Mouse (Mus musculus) G1E (cell line): ENCODE data around the gene Hrh1.
"Not testable (repeated sequence)": the region's sequence is repeated elsewhere in the genome, so short reads cannot be mapped to it uniquely, and the experiment has no call there.

Experiments used
- CTCF ChIP-seq: IDR thresholded peaks from 2 replicates; pipeline ENCODE4 v1.5.1; 2012; ENCODE audit warnings: low read depth, low read length, inconsistent platforms, mixed read lengths
- GATA1 ChIP-seq: IDR thresholded peaks from 2 replicates; pipeline ENCODE4 v1.6.1; 2012; ENCODE audit warnings: borderline replicate concordance, low read length, inconsistent platforms, mixed read lengths
- GATA2 ChIP-seq: IDR thresholded peaks from 2 replicates; pipeline ENCODE4 v1.6.1; 2012; ENCODE audit warnings: low read depth, low read length, inconsistent platforms, borderline replicate concordance

GRCm38 (mm10) chr6:114514038-114514437 is 116.3 kb downstream of the Hrh1 start:
- TF ChIP-seq CTCF, GATA1, GATA2: not testable (repeated sequence)
